Comparison of ENCODE assay signal across 14 mouse cellular contexts in the genomic region with DNA sequence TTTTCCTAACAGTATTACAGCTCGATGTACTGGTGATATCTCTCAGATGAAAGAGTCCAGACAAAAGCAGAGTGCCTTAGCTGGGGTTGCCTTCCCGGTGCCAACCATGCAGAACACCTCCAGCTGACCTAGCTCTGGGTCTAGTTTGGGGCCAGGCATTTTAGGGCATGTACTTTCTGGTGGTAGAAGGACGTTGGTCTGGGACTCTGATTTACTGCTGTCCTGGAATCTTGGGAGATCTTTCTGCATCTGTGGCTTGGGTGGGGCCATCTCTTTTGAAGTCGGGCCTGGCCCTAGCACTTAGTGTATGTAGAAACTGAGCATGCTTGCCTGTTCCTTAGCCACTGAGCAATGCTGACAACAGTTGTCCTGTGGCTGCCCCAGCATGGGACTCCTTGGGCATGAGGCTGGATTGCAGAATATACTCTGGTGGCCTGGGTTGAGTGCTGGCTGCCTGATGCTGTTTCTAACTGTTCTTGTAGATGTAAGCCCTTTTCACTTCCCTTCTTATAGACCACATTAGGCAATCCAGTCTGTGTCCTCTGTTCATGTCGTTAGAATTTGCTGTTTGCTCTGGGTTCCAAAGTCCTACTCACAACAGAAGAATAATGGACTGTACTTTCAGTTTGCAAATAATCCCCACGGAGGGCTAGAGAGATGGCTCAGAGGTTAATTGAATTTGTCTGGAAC. TPM values are rescaled to one million over a fixed set of nuclear protein-coding genes. Genes with fewer than 3 reads are reported as not detected.
DNase-seq lines count a peak whose midpoint lies in the region; ATAC-seq and TF ChIP-seq lines count a peak whose summit lies in the region.
"Had no signal": no experiment of that assay in that cellular context is flagged by ENCODE, and none has a peak within 500 bp of the region (broad histone marks: within the 10 kb centered on the region; RNA-seq: fewer than 3 reads in every experiment).

No protein-coding gene starts in this region.

- H3K4me1 ChIP-seq in kidney, embryonic 14.5 days (ENCODE audit: control insufficient read depth, insufficient read depth, low read length): peaks cover 17% of the 10 kb centered on the region; the same call in 1 of the 2 replicates
- H3K4me1 ChIP-seq in MEL (ENCODE audit: control insufficient read depth in 1 of 2, insufficient read depth in 2 of 2, low read length in 2 of 2): peaks cover 11 to 17% of the 10 kb centered on the region in 2 experiments
- H3K4me1 ChIP-seq in kidney, adult 2 months (ENCODE audit: control insufficient read depth, insufficient read depth, low read length): peaks cover 40% of the 10 kb centered on the region
- peaks cover 61% of the 10 kb centered on the region for H3K4me1 ChIP-seq in liver, postnatal 0 days (ENCODE audit: insufficient read depth)

- no peaks in the 10 kb centered on the region for H3K36me3 ChIP-seq in kidney, embryonic 14.5 days (ENCODE audit: control insufficient read depth, insufficient read depth, low read length)
- peaks cover 0 to 14% of the 10 kb centered on the region in 2 experiments; a peak in 2 of 4 replicates for H3K36me3 ChIP-seq in MEL (ENCODE audit: control insufficient read depth in 1 of 2, insufficient read depth in 2 of 2, low read length in 2 of 2)
- no peaks in the 10 kb centered on the region for H3K36me3 ChIP-seq in kidney, adult 2 months (ENCODE audit: control insufficient read depth, insufficient read depth, low read length)
- no peaks in the 10 kb centered on the region for H3K36me3 ChIP-seq in liver, postnatal 0 days (replicated peaks; ENCODE audit: insufficient read depth, low read length)

- no peak overlapping the region for H3K9ac ChIP-seq in kidney, embryonic 14.5 days (ENCODE audit: low read depth, low read length)
- H3K9ac ChIP-seq in MEL (ENCODE audit: control insufficient read depth, low read depth, low read length, poor library complexity, severe bottlenecking): no peak overlapping the region
- no peak overlapping the region for H3K9ac ChIP-seq in liver, postnatal 0 days (replicated peaks)

- H3K9me3 ChIP-seq in kidney, embryonic 14.5 days (ENCODE audit: control insufficient read depth, low read length): peaks cover 3% of the 10 kb centered on the region; the same call in 1 of the 2 replicates
- H3K9me3 ChIP-seq in MEL (replicated peaks; ENCODE audit: insufficient read depth, low read length): no peaks in the 10 kb centered on the region
- H3K9me3 ChIP-seq in liver, postnatal 0 days (ENCODE audit: low read length): no peaks in the 10 kb centered on the region

- no peak for TF ChIP-seq CTCF in MEL (IDR thresholded peaks at IDR 0.05 in 2 of 3, conservative IDR thresholded peaks at IDR 0.05 in 1 of 3; ENCODE audit: control insufficient read depth in 1 of 3, insufficient read depth in 1 of 3, low read depth in 2 of 3, low read length in 3 of 3, poor library complexity in 1 of 3, severe bottlenecking in 1 of 3)
- no peak for TF ChIP-seq CTCF in kidney, adult 2 months (conservative IDR thresholded peaks at IDR 0.05; ENCODE audit: insufficient read depth, insufficient read length, low read depth, low read length)
- TF ChIP-seq CTCF in liver, postnatal 0 days (IDR thresholded peaks at IDR 0.05; ENCODE audit: low read depth): no peak

- no peak overlapping the region; the same call in 1 of the 2 replicates for H3K4me2 ChIP-seq in kidney, embryonic 14.5 days (replicated peaks; ENCODE audit: low read depth, low read length)
- H3K4me2 ChIP-seq in liver, postnatal 0 days (ENCODE audit: low read depth, low read length): peak overlapping the region; percentile 52

- H3K27me3 ChIP-seq in kidney, embryonic 14.5 days (ENCODE audit: control insufficient read depth, insufficient read depth, low read length): no peaks in the 10 kb centered on the region
- H3K27me3 ChIP-seq in MEL (ENCODE audit: control insufficient read depth in 1 of 2, insufficient read depth in 2 of 2, low read length in 2 of 2): no peaks in the 10 kb centered on the region
- H3K27me3 ChIP-seq in kidney, adult 2 months (replicated peaks; ENCODE audit: control insufficient read depth, insufficient read depth, low read length): no peaks in the 10 kb centered on the region
- H3K27me3 ChIP-seq in liver, postnatal 0 days (ENCODE audit: insufficient read depth, low read length): no peaks in the 10 kb centered on the region

- WGBS in kidney, embryonic 14.5 days: 41% methylated on average over 6 of the region's 6 CpGs
- 25% methylated on average over 6 of the region's 6 CpGs for WGBS in kidney, adult 2 months
- WGBS in liver, postnatal 0 days (ENCODE audit: insufficient replicate concordance): 35% methylated on average over 6 of the region's 6 CpGs

- ATAC-seq in kidney, embryonic 14.5 days (ENCODE audit: low FRiP score, low TSS enrichment): no peak
- peak; percentile 53 for ATAC-seq in liver, postnatal 0 days
- ATAC-seq in erythroid progenitor cell, adult 5-6 weeks (replicated peaks; ENCODE audit: low FRiP score, poor library complexity, severe bottlenecking): no peak

- peak; percentile 42 for DNase-seq in kidney, adult 18-20 months
- peak; percentile 16 for DNase-seq in MEL (ENCODE audit: low read depth, low spot score)
- DNase-seq in kidney, adult 2 months: peak; percentile 83
- no peak for DNase-seq in liver, postnatal 0 days
- DNase-seq in right cerebral cortex, adult 18-20 months: no peak
- DNase-seq in cerebellum, postnatal 10 days: no peak

- no peak for TF ChIP-seq POLR2A in MEL (IDR thresholded peaks at IDR 0.05; ENCODE audit: control insufficient read depth in 1 of 2, insufficient read depth in 1 of 2, low read depth in 1 of 2, low read length in 2 of 2, poor library complexity in 1 of 2)
- no peak for TF ChIP-seq POLR2A in kidney, adult 2 months (IDR thresholded peaks at IDR 0.05; ENCODE audit: low read depth, low read length)

- no peak for TF ChIP-seq RAD21 in MEL (IDR thresholded peaks at IDR 0.05; ENCODE audit: low read depth, low read length)

- H3K27ac ChIP-seq in kidney, embryonic 14.5 days (ENCODE audit: low read depth, low read length): no peak overlapping the region
- no peak overlapping the region for H3K27ac ChIP-seq in MEL (ENCODE audit: control insufficient read depth, low read depth, low read length)
- peak overlapping the region; percentile 80 for H3K27ac ChIP-seq in kidney, adult 2 months (ENCODE audit: insufficient read depth, low read depth, low read length)
- peak overlapping the region; percentile 79 for H3K27ac ChIP-seq in liver, postnatal 0 days (ENCODE audit: low read depth)

- no peak for TF ChIP-seq EP300 in MEL (IDR thresholded peaks at IDR 0.05; ENCODE audit: low read depth in 1 of 2, low read length in 2 of 2)
- TF ChIP-seq EP300 in liver, postnatal 0 days (IDR thresholded peaks at IDR 0.05; ENCODE audit: low read depth): no peak

- H3K79me2 ChIP-seq in MEL (ENCODE audit: control insufficient read depth, insufficient read depth, low read length, poor library complexity): peaks cover 2% of the 10 kb centered on the region; the same call in 1 of the 2 replicates

- H3K4me3 ChIP-seq in kidney, embryonic 14.5 days (ENCODE audit: low read length): no peak overlapping the region
- H3K4me3 ChIP-seq in MEL (ENCODE audit: control insufficient read depth in 1 of 2, insufficient read depth in 1 of 2, low read depth in 2 of 2, low read length in 2 of 2): no peak overlapping the region
- no peak overlapping the region for H3K4me3 ChIP-seq in kidney, adult 2 months (ENCODE audit: insufficient read depth, low read depth, low read length)
- no peak overlapping the region for H3K4me3 ChIP-seq in liver, postnatal 0 days (ENCODE audit: low read depth, low read length)

TF ChIP-seq in MEL, 35 proteins besides CTCF, POLR2A, EP300 and RAD21 (continues in another document):
- TF ChIP-seq TBP (IDR thresholded peaks at IDR 0.05; ENCODE audit: low read depth, low read length): no peak
- TF ChIP-seq SMC3 (IDR thresholded peaks at IDR 0.05; ENCODE audit: low read depth, low read length): no peak
- TF ChIP-seq MAX (IDR thresholded peaks at IDR 0.05; ENCODE audit: low read length): no peak
- TF ChIP-seq TAL1 (IDR thresholded peaks at IDR 0.05; ENCODE audit: low read length): no peak
- TF ChIP-seq ELF1 (IDR thresholded peaks at IDR 0.05; ENCODE audit: low read depth, low read length): no peak
- no peak for TF ChIP-seq MYC (IDR thresholded peaks at IDR 0.05; ENCODE audit: low read depth, low read length)
- TF ChIP-seq GATA1 (IDR thresholded peaks at IDR 0.05; ENCODE audit: low read depth, low read length): no peak
- TF ChIP-seq TCF12 (IDR thresholded peaks at IDR 0.05; ENCODE audit: low read depth, low read length): no peak
- TF ChIP-seq JUND (IDR thresholded peaks at IDR 0.05; ENCODE audit: low read depth, low read length): no peak
- TF ChIP-seq ZMIZ1 (IDR thresholded peaks at IDR 0.05; ENCODE audit: low read depth, low read length): no peak

RNA-seq across cellular contexts. Expression of gene Slc36a1, which starts 4.0 kb away (rescaled TPM):
- 2.1 and 2.2 TPM in 2 replicates for polyA plus RNA-seq in kidney, embryonic 14.5 days (2014; fragmentation: Nextera tagmentation; extraction: Ambion mirVana)
- 2.8 and 3.1 TPM in 2 replicates for total RNA-seq in MEL (2012; rRNA removed)
- 1 to 10 TPM in 1 of 2 experiments, not detected in 1; 5.2 TPM for polyA plus RNA-seq in MEL (2012; ENCODE audit: insufficient read depth in 1 of 2, insufficient read length in 2 of 2, low read depth in 1 of 2, low replicate concordance in 2 of 2, missing spikeins in 1 of 2)
- polyA plus RNA-seq in kidney, adult 2 months (2012; rRNA removed): 60.5 and 63.4 TPM in 2 replicates
- 1.0 and 1.7 TPM in 2 replicates for polyA plus RNA-seq in liver, postnatal 0 days (2015; fragmentation: Nextera tagmentation; extraction: Ambion mirVana)
- total RNA-seq in erythroid progenitor cell, adult 5-6 weeks (2015; ENCODE audit: low replicate concordance): 2.5 and 5.8 TPM in 2 replicates
- 1.5 and 1.8 TPM in 2 replicates for total RNA-seq in erythroid progenitor cell, adult 5-6 weeks (2017; ENCODE audit: low replicate concordance)

RNA-seq across cellular contexts. Expression of gene Slc36a2, which starts 23.3 kb away (rescaled TPM):
- polyA plus RNA-seq in kidney, embryonic 14.5 days (2014; fragmentation: Nextera tagmentation; extraction: Ambion mirVana): 0.63 and 0.80 TPM in 2 replicates
- not detected in 2 replicates for total RNA-seq in MEL (2012; rRNA removed)
- polyA plus RNA-seq in MEL (2012; ENCODE audit: insufficient read depth in 1 of 2, insufficient read length in 2 of 2, low read depth in 1 of 2, low replicate concordance in 2 of 2, missing spikeins in 1 of 2): not detected
- 35.4 and 36.9 TPM in 2 replicates for polyA plus RNA-seq in kidney, adult 2 months (2012; rRNA removed)
- 5.7 and 6.7 TPM in 2 replicates for polyA plus RNA-seq in liver, postnatal 0 days (2015; fragmentation: Nextera tagmentation; extraction: Ambion mirVana)
- total RNA-seq in erythroid progenitor cell, adult 5-6 weeks (2015; ENCODE audit: low replicate concordance): not detected in 2 replicates
- not detected in 2 replicates for total RNA-seq in erythroid progenitor cell, adult 5-6 weeks (2017; ENCODE audit: low replicate concordance)
- total RNA-seq: hematopoietic stem cell, adult 5-6 weeks had no signal

RNA-seq across cellular contexts. Expression of gene Slc36a3, which starts 56.6 kb away (rescaled TPM):
- polyA plus RNA-seq in kidney, embryonic 14.5 days (2014; fragmentation: Nextera tagmentation; extraction: Ambion mirVana): not detected in 2 replicates
- total RNA-seq in MEL (2012; rRNA removed): 0.12 and 0.13 TPM in 2 replicates
- under 1 TPM in 1 of 2 experiments, not detected in 1; 0.15 TPM for polyA plus RNA-seq in MEL (2012; ENCODE audit: insufficient read depth in 1 of 2, insufficient read length in 2 of 2, low read depth in 1 of 2, low replicate concordance in 2 of 2, missing spikeins in 1 of 2)
- 0.04 and 0.11 TPM in 2 replicates for polyA plus RNA-seq in kidney, adult 2 months (2012; rRNA removed)
- polyA plus RNA-seq in liver, postnatal 0 days (2015; fragmentation: Nextera tagmentation; extraction: Ambion mirVana): not detected in 2 replicates
- not detected in 2 replicates for total RNA-seq in erythroid progenitor cell, adult 5-6 weeks (2015; ENCODE audit: low replicate concordance)
- total RNA-seq in erythroid progenitor cell, adult 5-6 weeks (2017; ENCODE audit: low replicate concordance): not detected in 2 replicates
- total RNA-seq: heart, adult 18-20 months; hematopoietic stem cell, adult 5-6 weeks; layer of hippocampus, postnatal 14 days; midbrain, postnatal 0 days had no signal
- polyA plus RNA-seq: brain, embryonic 14.5 days; limb, embryonic 14.5 days; midbrain, postnatal 0 days had no signal

Comparison
In these comparisons a context has a peak if more than half of its experiments do, and no peak if none do; other contexts are left out.
1. H3K27ac ChIP-seq: peak in kidney, adult 2 months (single experiment) and liver, postnatal 0 days (single experiment); none in kidney, embryonic 14.5 days (single experiment) and MEL (single experiment).
2. DNase-seq: peak in kidney, adult 18-20 months (single experiment), MEL (single experiment) and kidney, adult 2 months (single experiment); none in liver, postnatal 0 days (single experiment), right cerebral cortex, adult 18-20 months (single experiment) and cerebellum, postnatal 10 days (0 of 2).